Mouse (Mus musculus): ENCODE measurements at regions not wholly inside any gene's neighbourhood (a gene's known extent, or its start where the extent isn't known, plus 50 kb on each side); places are given as distances from the start of the nearest gene placed in this dataset.

DNA sequence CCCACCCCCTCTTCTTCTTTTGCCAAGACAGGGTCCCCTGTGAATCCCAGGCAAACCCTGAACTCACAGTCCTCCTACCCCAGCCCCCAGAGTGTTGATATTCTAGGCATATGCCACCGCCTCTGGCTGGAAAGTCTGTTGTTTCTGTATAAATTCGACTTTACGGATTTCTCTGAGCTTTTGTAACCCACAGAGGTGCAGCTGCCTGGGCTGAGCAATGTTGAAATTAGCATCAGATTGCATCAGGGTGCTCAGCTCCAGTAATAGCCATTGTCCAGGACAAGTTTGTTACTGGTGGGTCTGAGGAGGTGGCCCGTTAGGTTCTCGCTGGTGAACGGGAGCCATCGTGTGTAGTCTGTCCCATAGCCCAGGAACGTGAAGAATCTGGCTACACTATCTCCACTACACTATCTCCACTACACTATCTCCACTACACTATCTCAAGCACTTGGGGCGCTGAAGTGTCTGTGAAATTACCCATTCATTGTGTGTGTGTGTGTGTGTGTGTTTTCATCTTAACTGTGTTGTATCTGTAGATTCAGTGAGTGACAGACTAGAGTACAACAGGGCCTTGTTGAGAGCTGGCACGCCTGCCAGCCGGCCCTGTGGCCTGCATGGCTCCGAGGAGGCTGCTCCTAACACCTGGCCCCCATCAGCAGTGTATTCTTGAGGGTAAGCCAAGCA lies 92.4 kb upstream of the Hnrnpk start:
- DNase-seq = no peak

DNA sequence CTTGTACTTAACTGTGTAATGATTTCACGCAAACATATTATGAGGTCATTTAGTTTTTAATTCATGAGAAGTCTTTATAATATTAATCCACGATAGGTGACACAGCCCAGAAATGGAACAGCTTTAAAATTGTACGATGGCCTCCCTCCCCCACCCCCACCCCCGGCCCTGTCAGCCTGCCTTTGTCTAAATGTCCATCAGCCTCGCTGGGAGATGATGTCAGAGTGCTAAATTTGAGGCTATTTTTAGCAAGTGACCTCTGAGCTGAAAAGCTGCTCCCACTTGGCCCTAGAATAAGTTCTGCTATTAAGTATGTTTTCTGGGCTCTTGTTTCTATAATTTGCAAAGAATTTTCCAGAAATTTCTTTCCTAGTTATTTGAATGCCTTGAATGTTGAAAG lies 91.6 kb upstream of the Hnrnpk start:
- DNase-seq = no peak

DNA sequence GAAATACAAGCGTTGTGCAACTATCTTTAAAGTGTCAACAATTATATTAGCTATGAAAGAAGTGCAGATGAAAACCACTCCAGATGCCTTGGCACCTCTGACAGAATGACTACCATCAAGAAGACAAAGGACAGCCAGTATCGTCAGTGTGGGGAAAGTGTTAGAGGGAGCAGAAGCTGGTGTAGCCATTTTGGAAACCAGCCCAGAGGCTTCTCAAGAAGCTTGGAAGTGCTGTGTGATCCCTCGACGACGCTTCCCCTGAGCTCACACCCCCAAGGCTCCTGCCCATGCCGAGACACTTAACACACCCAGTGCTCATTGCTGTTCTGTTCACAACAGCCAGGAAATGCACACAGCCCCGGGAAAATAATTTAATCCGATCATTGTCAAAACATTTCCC lies 87.7 kb upstream of the Hnrnpk start:
- DNase-seq = no peak

DNA sequence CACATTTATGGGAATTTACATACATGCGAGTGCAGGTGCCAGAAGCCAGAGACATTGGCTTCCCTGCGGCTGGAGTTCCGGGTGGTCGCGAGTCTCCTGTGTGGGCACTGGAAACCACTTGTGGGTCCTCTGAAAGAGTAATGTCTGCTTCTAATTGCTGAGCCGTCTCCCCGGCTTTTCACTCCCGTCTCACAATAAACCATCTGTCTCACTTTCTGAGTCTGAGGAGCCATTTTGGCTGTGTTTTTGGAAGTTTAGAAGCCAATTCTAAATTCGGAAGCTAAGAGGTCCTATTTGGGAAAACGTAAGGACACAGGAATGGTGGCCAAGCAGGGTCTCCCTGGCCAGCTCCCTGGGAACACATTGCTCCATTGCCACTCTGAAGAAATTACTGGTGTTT lies 81.9 kb upstream of the Hnrnpk start:
- DNase-seq = no peak

DNA sequence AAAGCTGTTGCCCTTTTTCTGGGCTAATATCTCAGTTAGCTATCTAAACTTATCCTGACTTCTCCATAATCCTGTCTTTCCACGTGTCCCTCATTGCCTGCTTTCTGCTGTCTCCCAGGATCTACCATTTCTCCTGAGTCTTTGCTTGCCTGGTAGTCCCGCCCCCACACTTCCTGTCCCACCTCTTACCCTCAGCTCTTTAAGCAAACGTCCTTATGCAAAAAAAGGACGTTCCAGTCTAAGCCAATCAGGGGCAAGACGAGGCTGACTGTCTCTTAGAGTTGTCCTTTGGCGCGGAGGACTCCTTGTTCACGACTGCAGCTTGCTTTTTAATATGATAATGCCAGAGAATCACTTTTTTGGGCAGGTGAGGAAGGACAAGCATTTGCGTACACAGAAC lies 79.6 kb upstream of the Hnrnpk start:
- DNase-seq = no peak

DNA sequence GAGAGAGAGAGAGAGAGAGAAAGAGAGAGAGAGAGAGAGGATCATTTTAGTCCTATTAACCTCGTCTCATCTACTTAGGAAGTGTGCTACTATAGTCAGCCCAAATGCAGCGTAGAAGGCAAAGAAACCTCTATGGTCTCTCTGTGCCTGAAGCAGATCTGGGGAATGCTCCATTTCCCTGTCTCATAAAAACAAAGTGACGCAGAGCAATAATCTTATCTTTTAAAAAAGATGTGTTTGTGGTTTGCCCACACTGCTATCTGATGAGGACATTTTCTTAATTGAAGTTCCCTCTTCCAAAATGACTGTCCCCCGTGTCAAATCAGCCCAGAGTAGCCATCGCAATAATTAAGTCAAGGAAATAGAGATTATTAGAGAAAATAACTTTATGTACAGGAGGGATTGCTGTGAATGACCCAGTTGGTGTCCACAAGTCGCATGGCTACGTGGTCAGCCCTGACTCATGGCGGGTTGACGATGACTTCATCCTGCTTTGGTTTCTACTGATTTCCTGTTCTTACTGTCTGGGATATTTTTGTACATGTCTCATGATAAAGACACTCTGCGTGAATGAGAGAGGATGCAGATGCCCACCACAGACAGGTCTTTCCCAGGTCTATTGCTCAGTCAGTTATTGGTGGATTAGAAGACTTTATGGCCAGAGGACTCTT lies 77.9 kb upstream of the Hnrnpk start:
- no peak for DNase-seq

DNA sequence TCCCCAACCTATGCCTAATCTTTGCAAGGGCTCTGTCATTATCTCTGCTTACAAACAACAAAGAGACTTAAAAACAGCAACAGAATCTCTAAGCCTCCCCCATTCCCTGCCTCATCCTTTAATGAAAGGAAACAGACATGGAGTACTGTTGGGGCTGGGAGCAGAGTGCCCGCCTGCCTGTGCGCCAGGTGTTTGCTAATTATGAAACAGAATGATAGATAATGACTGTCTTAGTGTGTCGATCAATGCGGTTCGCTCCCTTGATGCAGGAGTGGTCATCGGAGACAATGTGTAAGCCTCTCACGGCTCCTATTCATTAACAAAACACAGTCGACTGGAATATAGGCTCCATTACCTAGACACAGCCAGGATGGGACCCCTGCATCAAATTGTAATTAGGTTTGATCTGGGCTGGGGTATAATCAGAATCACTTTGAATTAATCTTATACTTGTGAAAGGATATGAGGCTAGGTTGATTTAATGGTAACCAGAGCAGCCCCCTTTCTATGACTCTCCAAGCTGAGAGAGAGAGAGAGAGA lies 77.3 kb upstream of the Hnrnpk start:
- DNase-seq = no peak

DNA sequence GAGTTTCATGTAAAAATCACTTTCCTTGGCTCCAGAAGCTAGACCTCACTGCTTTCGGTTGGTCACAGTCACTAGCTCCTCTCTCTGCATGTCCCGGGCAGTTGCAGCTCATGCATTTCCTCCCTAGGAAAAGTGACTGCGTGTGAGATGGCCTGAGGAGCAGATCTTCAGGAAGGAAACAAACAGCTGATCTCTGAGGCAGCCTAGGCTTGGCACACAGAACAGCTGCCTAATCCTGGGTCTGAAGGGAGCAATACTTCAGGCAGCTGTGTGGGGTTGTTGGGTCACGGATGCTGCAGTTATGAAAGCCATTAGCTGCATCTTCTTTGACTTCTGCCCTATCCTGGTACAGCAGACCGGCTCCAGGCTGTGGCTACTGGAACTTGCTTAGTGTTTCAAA lies 75.3 kb upstream of the Hnrnpk start:
- DNase-seq = no peak

DNA sequence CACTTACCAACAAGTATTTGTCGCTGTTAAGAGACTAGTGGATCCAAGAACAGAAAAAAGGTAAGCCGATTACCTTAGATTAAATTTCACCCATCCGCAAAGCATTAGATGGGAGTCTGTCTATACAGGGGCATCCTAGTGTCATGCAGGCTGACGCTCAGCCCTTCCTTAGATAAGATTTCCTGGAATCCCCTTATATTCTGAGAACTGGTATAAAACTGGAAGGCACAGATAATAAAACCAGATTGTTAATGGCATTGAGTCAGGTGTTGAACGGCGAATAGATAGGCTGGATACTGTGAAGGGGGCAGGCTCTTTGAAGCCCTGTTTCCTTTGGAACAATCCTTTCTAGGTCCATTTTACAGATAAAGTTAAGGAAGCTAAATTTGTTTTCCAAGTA lies 74.1 kb upstream of the Hnrnpk start:
- DNase-seq = no peak

DNA sequence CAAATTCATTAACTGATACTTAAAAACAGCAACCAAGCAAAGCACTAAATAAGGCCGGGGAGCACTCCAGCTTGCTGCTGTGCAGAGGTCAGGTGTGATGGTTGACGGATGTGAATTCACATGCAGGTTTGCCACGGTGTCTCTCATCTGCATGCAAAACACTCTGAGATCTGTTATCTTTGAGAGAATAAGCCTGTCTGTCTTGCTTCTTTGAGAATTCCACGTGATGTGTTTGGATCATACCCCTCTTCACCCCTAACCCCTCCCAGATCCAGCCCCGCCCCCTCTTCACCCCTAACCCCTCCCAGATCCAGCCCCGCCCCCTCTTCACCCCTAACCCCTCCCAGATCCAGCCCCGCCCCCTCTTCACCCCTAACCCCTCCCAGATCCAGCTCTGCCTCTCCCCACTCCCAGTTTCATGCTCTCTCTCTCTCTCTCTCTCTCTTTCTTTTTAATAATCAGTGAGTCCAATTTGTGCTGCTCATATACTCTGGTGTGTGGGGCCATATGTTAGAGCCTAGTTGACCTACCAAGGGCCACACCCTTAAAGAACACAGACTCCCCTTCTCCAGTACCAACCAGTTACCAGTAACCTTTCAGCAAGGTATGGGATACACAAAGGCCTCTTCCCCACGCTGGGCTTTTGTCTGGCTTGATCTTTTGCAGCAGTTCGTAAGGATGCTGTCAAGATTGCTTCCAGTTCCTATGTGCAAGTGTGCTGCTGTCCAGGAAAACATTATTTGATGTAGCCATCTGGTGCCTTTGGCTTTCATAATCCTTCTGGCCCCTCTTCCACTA lies 73.1 kb upstream of the Hnrnpk start:
- DNase-seq = no peak

DNA sequence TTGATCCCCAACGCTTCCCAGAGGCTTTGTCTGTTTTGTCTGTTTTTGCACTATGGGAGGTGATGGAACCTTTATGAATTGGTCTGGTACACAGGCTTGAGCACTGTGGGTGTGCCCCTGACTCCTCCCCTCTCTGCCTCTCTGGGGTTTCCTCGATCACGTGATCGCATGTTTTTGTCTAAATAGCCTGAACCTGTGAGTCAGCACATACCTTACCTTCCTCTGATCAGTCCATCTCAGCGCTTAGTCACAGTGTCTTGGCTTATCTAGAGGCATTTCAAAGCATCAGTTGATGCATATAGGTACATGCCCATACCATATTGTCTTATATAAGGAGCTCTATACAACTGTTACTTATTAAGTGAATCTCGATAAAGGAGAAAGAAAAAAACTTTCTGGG lies 72.4 kb upstream of the Hnrnpk start:
- DNase-seq = no peak

DNA sequence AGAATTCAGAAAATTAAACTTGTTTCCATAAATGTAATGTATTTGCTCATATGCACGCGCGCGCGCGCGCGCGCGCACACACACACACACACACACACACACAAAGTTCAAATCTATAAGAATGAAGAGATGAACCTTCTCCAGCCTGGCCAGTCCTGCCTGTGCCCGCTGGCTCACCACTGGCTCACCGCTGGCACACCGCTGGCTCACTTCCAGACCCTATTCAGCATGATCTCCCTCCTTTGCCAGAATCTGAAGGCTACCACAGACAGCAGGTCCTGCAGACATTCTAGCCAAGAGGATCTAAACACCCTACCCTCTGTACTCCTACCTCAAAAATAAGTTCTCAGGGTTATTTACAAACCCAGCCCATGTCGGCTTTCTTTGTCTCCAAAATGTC lies 69.3 kb upstream of the Hnrnpk start:
- no peak for DNase-seq

DNA sequence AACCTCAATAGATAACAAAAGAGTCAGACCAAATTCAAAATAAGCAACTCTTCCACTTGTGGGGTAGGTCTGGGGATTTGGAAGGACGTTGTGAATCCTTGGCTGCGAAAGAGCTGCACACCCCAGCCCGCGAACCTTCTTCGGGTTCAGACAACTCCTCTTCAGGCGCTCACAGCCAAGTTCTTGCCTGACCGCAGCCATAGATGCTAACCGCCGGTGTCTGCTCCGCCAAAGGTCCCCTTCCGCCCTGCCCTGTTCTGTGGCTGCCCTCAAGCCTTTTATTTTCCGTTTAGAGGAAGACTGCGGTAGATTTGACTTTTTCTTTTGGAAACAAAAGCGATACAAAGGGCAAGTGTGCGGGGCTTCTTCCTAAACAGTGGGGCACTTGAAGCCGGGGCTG lies 68.6 kb upstream of the Hnrnpk start:
- DNase-seq = peak; percentile 40 to 42

DNA sequence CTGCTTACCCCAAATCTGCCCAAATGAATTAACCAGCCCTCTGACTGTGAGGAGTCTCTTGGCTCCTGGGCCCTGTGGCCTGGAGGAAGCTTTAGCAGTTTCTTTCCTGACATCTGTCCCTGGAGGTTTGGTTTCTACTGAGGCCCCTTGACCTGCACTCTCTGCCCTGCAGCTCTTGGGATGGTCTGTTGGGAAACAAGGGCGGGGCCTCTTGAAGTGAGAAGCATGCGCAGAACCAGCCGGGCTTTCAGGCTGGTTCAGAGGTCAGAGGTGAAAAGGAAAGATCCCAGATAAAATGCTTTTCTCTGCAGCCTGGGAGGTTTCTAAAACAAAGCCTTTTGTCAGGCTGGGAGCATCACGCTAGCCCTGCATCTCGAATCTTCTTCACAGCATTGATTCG lies 66.6 kb upstream of the Hnrnpk start:
- DNase-seq = no peak

DNA sequence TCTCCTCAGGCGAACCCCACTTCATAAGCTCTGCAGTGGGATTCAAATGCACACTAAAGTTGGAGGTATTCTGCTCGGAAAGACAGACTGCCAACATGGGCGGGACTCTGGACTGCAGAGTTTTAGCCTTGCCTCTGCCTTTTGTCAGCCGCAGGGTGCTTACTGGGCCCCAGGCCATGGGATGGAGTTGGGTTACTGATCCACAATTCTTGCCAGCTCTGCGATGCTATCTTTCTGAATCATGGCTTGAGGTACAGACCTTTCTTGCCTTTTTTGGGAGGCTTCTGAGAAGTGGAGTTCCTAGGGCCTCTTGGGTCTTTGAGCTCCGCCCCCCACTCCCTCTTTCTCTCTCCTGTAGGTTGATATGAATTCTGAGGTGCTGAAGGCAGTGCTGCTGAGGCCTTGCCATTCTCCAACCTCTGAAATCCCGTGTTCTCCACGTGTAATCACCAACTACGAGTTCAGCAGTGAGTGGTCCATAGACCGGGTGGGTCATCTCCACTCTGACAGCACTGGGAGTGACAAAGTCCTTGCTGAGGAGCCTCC lies 64.0 kb upstream of the Hnrnpk start:
- no peak for DNase-seq

DNA sequence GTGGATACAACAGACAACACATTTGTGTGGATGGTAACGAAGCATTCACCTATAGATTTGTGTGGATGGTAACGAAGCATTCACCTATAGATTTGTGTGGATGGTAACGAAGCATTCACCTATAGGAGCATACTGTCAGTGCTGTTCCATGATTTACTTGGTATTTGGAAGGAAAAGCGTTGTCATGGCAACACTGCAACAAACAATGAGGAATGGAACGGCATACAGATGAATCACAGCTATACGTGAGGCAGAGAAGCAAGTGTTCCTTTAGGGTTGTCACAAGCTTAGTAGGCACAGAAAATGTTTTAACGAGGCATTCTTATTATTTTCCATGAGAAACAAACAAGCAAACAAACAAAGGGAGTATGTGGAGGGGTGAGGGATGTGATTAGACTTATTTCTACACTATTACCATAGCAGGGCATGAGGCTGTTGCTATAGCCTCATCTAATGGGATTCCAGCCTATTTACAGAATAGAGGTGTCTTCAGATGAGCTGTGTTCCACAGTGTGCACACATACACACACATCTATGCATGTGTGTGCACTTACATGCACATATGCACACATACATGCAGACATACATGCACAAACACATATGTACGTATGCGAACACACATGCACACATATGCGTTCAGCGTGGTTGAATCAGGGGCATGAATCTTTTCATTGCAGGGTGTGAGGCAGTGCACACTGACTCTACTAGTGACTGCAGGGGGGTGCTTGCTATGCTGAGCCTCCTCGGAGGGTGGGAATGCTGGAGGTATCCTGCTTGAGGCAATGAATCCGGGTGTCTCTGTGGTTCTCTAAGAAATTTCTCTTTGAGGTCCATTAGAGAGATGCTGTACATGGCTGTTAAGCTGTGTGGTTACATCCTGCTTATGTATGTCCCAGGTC lies 62.3 kb upstream of the Hnrnpk start:
- DNase-seq = no peak

Data from spleen, adult 18-20 months (tissue).